Mouse (Mus musculus): ENCODE results near the gene Coq10a.

The Coq10a gene

DNA sequence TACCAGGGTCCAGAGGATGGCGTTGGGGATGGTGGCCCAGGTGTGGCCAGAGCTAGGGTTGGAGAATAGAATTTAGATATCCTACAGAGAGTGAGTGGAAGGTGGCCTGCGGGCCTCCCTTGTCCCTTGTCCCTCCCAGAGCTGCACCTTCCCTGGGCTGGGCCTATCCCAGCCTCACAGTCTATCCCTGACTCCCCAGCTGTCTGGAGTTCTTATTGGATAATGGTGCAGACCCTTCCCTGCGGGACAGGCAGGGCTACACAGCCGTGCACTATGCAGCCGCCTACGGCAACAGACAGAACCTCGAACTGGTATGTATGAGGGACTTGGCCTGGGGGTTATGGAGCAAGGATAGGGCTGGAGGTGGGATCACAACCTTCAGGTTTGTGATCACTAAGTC is 17.1 kb upstream of the Coq10a start:
- no peak for DNase-seq (ENCODE audit: low read depth, low spot score)

DNA sequence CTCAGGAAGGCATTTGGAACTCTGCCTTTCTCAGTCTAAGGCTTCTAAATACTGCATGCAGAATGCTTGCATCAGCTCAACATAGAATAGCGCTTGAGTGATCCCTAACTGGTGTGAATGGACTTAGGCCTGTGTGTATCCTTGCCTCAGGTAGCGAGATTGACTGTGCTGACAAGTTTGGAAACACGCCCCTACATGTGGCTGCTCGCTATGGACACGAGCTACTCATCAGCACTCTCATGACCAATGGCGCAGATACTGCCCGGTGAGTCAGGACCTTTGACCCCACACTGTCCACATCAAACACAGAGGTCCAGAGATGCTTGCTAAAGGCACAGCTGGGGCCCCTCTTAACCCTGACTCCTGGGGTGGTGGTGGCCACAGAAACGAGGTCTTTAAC is 13.7 kb upstream of the Coq10a start:
- DNase-seq (ENCODE audit: low read depth, low spot score): no peak

DNA sequence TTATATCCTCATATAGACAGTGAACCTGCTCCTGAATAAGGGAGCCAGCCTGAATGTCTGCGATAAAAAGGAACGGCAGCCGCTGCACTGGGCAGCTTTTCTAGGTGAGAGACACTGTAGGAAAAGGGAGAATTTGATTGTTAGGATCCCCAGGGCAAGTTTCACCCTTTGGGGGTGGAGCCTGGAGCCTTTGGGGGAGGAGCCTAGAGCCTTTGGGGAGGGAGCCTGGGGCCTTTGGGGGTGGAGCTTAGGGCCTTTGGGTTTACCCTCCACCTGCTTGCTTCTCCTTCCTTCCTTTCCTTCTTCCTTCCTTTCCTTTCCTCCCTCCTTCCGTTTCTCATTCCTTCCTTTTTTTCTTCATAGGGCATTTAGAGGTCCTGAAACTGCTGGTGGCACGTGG is 11.8 kb upstream of the Coq10a start:
- DNase-seq (ENCODE audit: low read depth, low spot score): no peak

DNA sequence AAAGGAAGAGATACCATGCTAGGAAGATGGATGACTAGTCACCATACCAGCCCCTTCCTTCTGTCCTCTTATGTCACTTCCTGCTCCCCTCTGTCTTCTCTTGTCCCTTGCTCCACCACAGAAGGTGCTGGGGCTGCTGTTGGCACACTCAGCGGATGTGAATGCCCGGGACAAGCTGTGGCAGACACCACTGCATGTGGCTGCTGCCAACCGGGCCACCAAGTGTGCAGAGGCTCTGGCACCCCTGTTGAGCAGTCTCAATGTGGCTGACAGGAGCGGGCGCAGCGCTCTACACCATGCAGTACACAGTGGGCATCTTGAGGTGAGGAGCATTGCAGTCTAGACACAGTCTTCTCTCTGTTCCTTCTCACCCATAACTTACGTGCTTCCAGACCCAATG is 10.5 kb upstream of the Coq10a start:
- DNase-seq (ENCODE audit: low read depth, low spot score): no peak

GRCm38 (mm10) chr10:128378462-128378861 is 9.7 kb upstream of the Coq10a start:
- no peak for DNase-seq (ENCODE audit: low read depth, low spot score)

- DNase-seq (ENCODE audit: low read depth, low spot score): no peak
These were observed 9.2 kb upstream of the Coq10a start for GRCm38 (mm10) chr10:128377940-128378448.

DNA sequence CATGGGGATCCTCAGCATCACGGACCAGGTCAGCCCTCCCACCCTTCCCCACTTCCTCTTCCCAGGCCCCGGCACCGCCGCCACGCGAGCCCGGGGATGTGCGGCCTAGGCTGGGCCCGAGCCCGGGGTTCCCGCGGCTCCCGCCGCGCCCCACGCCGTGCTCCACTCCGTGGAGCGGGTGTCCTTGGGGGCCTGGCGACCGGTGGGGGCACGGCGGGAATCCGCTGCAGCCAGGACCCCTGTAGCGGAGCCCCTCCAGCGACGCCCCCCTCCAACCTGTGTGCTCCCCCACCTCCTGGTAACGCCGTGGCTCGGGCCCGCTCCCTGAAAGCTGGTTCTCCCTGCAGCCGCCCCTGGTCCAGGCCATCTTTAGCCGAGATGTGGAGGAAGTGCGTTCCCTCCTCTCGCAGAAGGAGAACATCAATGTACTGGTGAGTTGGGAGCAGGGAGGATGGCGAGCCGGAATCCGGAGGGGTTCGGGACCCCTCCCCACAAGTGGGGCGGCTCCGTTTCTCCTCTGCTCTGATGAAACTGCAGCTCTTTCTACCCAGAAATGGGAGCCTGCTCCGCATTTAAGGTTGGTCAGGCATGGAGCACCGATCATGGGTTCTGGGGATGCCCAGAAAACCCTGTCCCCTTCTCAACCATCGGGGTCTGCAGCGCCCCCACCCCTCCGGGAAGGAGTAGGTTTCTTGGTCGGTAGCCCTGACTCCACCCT is 8.6 kb upstream of the Coq10a start:
- DNase-seq (ENCODE audit: low read depth, low spot score): no peak

- DNase-seq (ENCODE audit: low read depth, low spot score): peak; percentile 61
These were observed 7.8 kb upstream of the Coq10a start, which contains the start of gene Ankrd52 for GRCm38 (mm10) chr10:128376455-128377211. Gene Ankrd52 (plus strand): TSS chr10:128377115.

DNA sequence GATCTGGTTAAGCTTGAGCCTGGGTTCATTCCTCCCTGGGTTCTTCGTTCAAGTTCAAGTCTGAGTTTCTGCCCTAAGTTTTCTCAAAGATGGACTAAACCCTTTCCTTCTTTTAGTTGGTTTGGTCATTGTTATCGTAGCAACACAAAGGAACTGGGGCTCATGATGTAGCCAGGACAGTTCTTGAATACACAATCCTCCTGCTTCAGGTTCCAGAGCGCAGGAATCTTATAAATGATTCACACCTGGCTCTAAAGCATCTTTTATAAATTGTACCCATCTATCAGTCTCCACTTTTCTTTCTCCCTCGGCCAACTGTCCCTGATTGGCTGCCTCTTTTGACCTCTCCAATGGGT is 7.3 kb upstream of the Coq10a start:
- no peak for DNase-seq (ENCODE audit: low read depth, low spot score)

DNA sequence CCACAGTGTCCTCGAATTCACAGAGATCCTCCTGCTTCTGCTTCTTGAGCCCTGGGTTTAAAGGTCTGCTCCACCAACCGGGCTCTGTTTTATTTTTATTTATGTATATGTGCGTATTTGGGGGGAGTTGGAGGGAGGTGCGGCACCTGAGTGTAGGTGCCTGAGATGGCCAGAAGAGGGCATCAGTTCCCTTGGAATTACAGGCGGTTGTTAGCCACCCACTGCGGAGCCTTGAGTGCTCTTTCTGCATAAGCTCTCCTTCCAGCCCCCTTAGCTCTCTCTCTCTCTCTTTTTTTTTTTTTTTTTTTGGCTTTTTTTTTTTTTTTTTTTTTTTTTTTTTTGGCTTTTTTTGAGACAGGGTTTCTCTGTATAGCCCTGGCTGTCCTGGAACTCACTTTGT is 5.6 kb upstream of the Coq10a start:
- no peak for DNase-seq (ENCODE audit: low read depth, low spot score)

DNA sequence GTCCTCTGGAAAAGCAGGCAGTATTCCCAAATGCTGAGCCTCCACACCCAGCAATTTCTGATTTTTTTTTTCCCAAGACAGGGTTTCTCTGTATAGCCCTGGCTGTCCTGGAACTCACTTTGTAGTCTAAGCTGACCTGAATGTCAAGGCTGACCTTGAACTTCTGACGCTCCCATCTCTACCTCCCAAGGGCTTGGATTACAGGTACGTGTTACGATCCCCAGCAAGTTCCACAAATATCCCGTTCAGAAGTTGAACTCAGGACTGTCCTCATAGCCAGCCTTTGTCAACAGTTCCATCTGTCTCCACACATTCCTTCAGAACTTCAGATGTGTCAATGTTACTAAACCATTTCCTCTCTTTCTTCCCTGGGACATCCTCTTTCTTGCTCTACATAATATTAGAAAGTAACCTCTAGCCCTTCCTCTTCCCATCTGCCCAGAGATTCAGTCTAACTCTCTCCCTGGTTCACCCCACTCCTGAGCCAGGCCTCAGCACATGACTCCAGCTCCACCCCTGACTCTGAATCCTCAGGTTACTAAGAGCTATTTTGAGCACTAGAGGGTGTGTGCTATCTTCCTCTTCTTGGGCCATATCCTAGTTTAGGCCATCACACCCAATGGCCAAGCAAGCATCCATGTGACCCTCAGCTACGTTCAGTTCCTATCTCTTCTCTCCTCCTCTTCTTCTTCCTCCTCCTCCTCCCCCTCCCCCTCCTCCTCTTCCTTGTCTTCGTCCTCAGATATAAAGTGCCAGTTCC is 4.4 kb upstream of the Coq10a start:
- no peak for DNase-seq (ENCODE audit: low read depth, low spot score)

GRCm38 (mm10) chr10:128372142-128372541 is 3.3 kb upstream of the Coq10a start:
- DNase-seq (ENCODE audit: low read depth, low spot score): no peak

DNA sequence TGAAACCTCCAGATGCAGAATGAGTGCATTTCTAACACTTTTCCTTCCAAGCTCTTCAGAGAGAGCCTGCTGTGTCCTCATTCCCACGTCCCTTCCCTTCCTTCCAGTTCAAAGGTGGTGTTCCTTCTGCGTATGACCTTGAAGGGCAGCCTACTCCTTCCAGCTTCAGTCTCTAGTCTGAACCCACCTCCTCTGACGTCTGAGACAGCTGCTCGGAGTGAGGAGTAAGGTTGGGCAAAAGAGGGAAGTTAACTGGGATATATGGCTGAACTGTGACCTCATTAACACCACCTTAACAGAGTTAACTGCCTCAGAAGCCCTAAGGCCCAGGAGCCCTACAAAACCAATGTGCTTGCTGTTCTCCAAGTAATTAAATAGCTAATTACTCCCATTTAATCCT is 1.8 kb upstream of the Coq10a start:
- DNase-seq (ENCODE audit: low read depth, low spot score): no peak

- no peak for DNase-seq (ENCODE audit: low read depth, low spot score)
These were observed 1.2 kb upstream of the Coq10a start for GRCm38 (mm10) chr10:128370021-128370420.

DNA sequence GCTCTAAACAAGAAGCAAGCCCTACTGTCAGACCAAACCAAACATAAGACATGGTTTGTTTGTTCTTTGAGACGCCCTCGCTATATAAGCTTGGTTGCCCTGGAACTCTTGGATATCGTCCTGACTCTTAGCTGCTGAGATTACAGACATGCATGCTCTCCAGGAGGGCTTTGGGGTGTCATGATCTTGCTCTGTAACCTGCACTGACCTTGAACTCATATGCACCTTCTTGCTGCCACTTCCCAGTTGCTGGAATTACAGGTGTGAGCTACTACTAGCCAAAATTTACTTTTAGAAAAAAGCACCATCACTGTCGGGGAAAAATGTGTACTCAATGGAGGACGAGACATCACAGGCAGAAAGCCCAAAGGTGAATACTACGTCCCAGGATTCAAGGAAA is 802 bp upstream of the Coq10a start:
- DNase-seq (ENCODE audit: low read depth, low spot score): no peak

GRCm38 (mm10) chr10:128369218-128369543 is 384 bp upstream of the Coq10a start:
- no peak for DNase-seq (ENCODE audit: low read depth, low spot score)

DNA sequence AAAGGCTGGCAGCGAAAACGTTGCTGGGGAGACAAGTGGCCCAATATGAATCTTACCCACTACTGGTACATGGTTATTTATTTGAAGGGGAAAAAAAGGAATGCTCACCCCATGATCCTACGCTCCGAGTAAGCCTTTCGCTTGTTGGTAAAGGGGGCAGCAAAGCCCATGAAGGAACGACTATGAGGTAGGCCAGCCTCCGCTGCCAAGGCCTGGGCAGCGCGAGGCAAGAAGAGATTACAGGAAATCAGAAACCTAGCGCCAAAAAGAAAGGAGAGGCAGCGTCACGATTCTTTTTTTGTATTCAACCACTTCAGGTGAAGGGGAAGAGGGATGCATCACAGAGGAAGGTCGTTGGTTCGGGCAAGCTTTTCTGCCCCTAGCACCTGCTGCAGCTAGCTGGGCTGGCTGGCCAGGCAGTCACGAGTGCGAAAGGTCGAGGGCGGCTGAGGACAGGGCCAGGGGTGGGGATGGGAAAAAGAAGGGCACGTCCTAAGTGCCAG is 847 bp downstream of the Coq10a start:
- no peak for DNase-seq (ENCODE audit: low read depth, low spot score)

GRCm38 (mm10) chr10:128362568-128362967 is 6.2 kb downstream of the Coq10a start:
- DNase-seq (ENCODE audit: low read depth, low spot score): no peak

- no peak for DNase-seq (ENCODE audit: low read depth, low spot score)
These were observed 7.0 kb downstream of the Coq10a start for GRCm38 (mm10) chr10:128361836-128362235.

- no peak for DNase-seq (ENCODE audit: low read depth, low spot score)
These were observed 9.6 kb downstream of the Coq10a start for GRCm38 (mm10) chr10:128359226-128359625.

DNA sequence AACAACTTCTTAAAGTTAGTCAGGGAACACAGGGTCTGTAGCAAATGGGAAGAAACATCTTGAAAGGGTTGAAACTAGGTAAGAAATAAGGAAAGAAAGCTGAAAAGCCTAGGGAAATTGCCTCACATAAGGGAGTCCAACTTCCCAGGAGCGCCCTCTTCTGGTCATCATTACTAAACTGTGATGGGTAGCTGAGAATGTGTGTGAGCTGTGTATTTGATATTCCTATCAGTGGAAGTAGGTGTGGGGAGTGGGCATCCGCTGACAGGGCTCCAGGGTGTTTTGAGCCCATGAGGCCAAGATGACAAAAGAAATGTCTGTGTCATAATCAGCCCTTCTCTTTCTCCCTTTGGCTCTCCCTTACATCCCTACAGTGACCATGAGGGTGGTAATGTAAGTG is 10.0 kb downstream of the Coq10a start:
- DNase-seq (ENCODE audit: low read depth, low spot score): no peak

- no peak for DNase-seq (ENCODE audit: low read depth, low spot score)
These were observed 21.3 kb downstream of the Coq10a start for GRCm38 (mm10) chr10:128347541-128347940.
